Mouse (Mus musculus): ENCODE measurements at regions not wholly inside any gene's neighbourhood (a gene's known extent, or its start where the extent isn't known, plus 50 kb on each side); places are given as distances from the start of the nearest gene placed in this dataset.
"Not testable (repeated sequence)": the region's sequence is repeated elsewhere in the genome, so short reads cannot be mapped to it uniquely, and the experiment has no call there.

- DNase-seq (ENCODE audit: low read depth, low spot score): no peak
Measured at GRCm38 (mm10) chr10:57313799-57314198, 172.4 kb upstream of the Hsf2 start.

GRCm38 (mm10) chr10:57317067-57317466 lies 169.1 kb upstream of the Hsf2 start:
- no peak for DNase-seq (ENCODE audit: low read depth, low spot score)

- DNase-seq (ENCODE audit: low read depth, low spot score): no peak
Measured at GRCm38 (mm10) chr10:57319171-57319570, 167.0 kb upstream of the Hsf2 start.

GRCm38 (mm10) chr10:57322717-57323424 lies 163.3 kb upstream of the Hsf2 start:
- no peak for DNase-seq (ENCODE audit: low read depth, low spot score)

- DNase-seq (ENCODE audit: low read depth, low spot score): no peak
Measured at GRCm38 (mm10) chr10:57324226-57324625, 162.0 kb upstream of the Hsf2 start.

- DNase-seq (ENCODE audit: low read depth, low spot score): not testable (repeated sequence)
Measured at GRCm38 (mm10) chr10:57362781-57363180, 123.4 kb upstream of the Hsf2 start.
